In the genomic region with DNA sequence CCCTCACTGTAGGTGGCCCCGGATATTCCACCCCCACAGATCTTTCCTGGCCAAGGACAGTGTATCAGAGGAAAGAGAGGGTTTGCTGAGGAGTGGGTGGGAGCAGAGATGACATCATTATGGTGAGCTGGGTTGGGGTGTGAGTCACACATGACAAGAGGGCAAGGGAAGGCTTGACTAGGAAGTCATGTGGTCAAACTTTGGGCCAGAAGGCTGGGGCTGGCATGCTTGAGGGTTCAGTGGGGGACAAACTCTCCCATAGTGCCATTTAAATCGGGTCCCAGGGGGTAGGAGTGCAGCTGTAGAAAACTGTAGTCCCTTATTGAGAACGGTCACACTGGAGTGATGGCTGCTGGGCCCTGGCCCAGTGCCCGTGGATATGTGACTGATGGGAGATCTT, we compare ENCODE assay signal across 20 mouse cellular contexts.
DNase-seq lines count a peak whose midpoint lies in the region; ATAC-seq lines count a peak whose summit lies in the region.
"Had no signal": no experiment of that assay in that cellular context is flagged by ENCODE, and none has a peak within 500 bp of the region (broad histone marks: within the 10 kb centered on the region; RNA-seq: fewer than 3 reads in every experiment).

No protein-coding gene starts in this region.

- peak; percentile 45 for ATAC-seq in granulocyte monocyte progenitor cell, adult 5-6 weeks (replicated peaks; ENCODE audit: poor library complexity, severe bottlenecking)
- ATAC-seq: inflammation-experienced regulatory T-cells, adult 6 months; liver, embryonic 12.5 days; Patski had no signal

- peak; percentile 23 for DNase-seq in adrenal gland, postnatal 10 days
- DNase-seq in adrenal gland, postnatal 36 days = no peak
- DNase-seq in 3134 (ENCODE audit: extremely low read depth, insufficient read length, low spot score) (peak; percentile 53), adipocyte (ENCODE audit: low spot score) (peak; percentile 59)
- DNase-seq in frontal cortex, postnatal 14 days (ENCODE audit: low spot score in 2 of 2) = no peak
- DNase-seq in kidney, postnatal 10 days = no peak
- no peak for DNase-seq in spleen, postnatal 14 days (ENCODE audit: low spot score in 2 of 2)
- DNase-seq: cerebellum, adult 9-11 months; gastrocnemius, postnatal 36 days; heart, postnatal 10 days; kidney, adult 2 months; kidney, postnatal 14 days; lung, adult 2 months; lung, postnatal 4 days; right cerebral cortex, adult 18-20 months; thymus, postnatal 14 days had no signal

Comparison
In these comparisons a context has a peak if more than half of its experiments do, and no peak if none do; other contexts are left out.
1. DNase-seq: peak in adrenal gland, postnatal 10 days (single experiment), 3134 (single experiment) and adipocyte (single experiment); none in adrenal gland, postnatal 36 days (0 of 2), frontal cortex, postnatal 14 days (0 of 2), kidney, postnatal 10 days (single experiment) and spleen, postnatal 14 days (0 of 2).